Mouse (Mus musculus): ENCODE results near the gene Slc25a16. TPM values are rescaled to one million over a fixed set of nuclear protein-coding genes. Genes with fewer than 3 reads are reported as not detected.

Gene Slc25a16
- polyA plus RNA-seq, 1 experiment from 2014 or later: 12.4 TPM

DNA sequence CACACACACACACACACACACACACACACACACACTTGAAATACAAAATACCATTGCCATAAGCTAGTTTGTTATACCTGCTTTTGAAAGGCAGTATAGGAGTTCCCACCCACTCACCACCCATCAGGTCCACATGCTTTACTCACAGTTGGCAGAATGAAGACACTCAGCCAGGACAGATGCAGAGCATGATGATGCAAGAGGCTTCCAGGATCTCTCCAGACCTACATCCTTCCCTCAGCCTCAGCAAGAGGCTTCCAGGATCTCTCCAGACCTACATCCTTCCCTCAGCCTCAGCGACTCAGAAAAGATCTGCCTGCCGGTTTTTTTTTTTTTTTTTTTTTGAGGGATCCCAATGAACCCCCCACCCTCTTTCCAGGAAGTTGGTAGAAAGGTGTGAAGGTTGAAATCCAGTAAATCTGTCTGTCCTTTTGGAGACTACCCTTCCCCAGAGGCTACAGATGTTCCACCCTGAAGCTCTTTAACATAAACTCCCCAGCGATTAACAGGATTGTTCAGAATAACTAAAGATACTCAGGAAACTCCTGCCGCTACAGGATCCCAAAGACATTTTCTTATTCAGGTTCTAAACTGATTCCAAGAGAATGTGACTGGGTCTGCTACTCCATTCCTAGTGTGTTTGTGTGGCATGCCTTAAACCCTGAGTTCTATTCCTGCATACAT is 27.7 kb upstream of the Slc25a16 start:
- Histone ChIP-seq H3K36me3 (no peaks in the 10 kb centered on the region), H3K27ac (no peak overlapping the region), H3K9me3 (replicated peaks) (no peaks in the 10 kb centered on the region), H3K27me3 (replicated peaks) (peaks cover 11% of the 10 kb centered on the region; the same call in 1 of the 2 replicates), H3K9ac (no peak overlapping the region), H3K4me3 (no peak overlapping the region), H3K4me1 (no peaks in the 10 kb centered on the region), H3K4me2 (no peak overlapping the region)
- no peak for ATAC-seq
- WGBS (ENCODE audit: insufficient replicate concordance): 24% methylated on average over 4 of the region's 4 CpGs

- Histone ChIP-seq H3K4me3 (no peak overlapping the region), H3K4me1 (no peaks in the 10 kb centered on the region), H3K27me3 (replicated peaks) (0 out of 2 replicates have a peak, but pooled peaks cover 5% of the 10 kb centered on the region), H3K4me2 (no peak overlapping the region), H3K36me3 (no peaks in the 10 kb centered on the region), H3K27ac (no peak overlapping the region), H3K9ac (no peak overlapping the region), H3K9me3 (replicated peaks) (no peaks in the 10 kb centered on the region)
- WGBS (ENCODE audit: insufficient replicate concordance): 48% methylated on average over 6 of the region's 6 CpGs
- no peak for ATAC-seq
Measured at GRCm38 (mm10) chr10:62893356-62893884, 27.0 kb upstream of the Slc25a16 start.

GRCm38 (mm10) chr10:62894447-62894846 is 26.0 kb upstream of the Slc25a16 start:
- no peak overlapping the region for H3K4me2 ChIP-seq
- no peak overlapping the region for H3K27ac ChIP-seq
- H3K27me3 ChIP-seq (replicated peaks): 0 out of 2 replicates have a peak, but pooled peaks cover 5% of the 10 kb centered on the region
- no peak overlapping the region for H3K4me3 ChIP-seq
- no peaks in the 10 kb centered on the region for H3K4me1 ChIP-seq
- H3K9me3 ChIP-seq (replicated peaks): no peaks in the 10 kb centered on the region
- no peak for ATAC-seq
- WGBS (ENCODE audit: insufficient replicate concordance): 62% methylated on average over 3 of the region's 3 CpGs
- no peak overlapping the region for H3K9ac ChIP-seq
- H3K36me3 ChIP-seq: no peaks in the 10 kb centered on the region

DNA sequence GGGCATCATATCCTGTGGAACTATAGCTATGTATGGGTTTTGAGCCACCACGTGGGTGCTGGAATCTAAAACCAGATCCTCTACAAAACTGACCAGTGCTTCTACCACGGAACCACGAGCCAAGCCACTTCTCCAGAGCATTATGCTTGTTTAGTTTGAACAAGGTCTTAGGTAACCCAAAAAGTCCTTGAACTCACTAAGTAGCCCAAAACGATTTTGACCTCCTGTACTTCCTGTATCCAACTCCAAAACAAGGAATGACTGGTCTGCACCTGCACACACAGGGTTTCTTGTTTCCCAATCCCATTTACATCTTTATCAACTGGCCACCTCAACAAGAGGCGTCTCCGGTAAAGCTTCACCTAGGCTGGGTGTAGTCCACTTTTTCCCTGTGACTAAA is 25.0 kb upstream of the Slc25a16 start:
- no peak overlapping the region for H3K9ac ChIP-seq
- H3K36me3 ChIP-seq: no peaks in the 10 kb centered on the region
- no peak for ATAC-seq
- no peak overlapping the region for H3K4me3 ChIP-seq
- 0 out of 2 replicates have a peak, but pooled peaks cover 5% of the 10 kb centered on the region for H3K27me3 ChIP-seq (replicated peaks)
- WGBS (ENCODE audit: insufficient replicate concordance): 62% methylated on average over 6 of the region's 6 CpGs
- H3K9me3 ChIP-seq (replicated peaks): no peaks in the 10 kb centered on the region
- H3K27ac ChIP-seq: no peak overlapping the region
- H3K4me2 ChIP-seq: no peak overlapping the region
- no peaks in the 10 kb centered on the region for H3K4me1 ChIP-seq

GRCm38 (mm10) chr10:62896035-62896434 is 24.4 kb upstream of the Slc25a16 start:
- Histone ChIP-seq H3K36me3 (no peaks in the 10 kb centered on the region), H3K4me3 (no peak overlapping the region), H3K4me1 (no peaks in the 10 kb centered on the region), H3K9me3 (replicated peaks) (no peaks in the 10 kb centered on the region), H3K9ac (no peak overlapping the region), H3K27me3 (replicated peaks) (0 out of 2 replicates have a peak, but pooled peaks cover 5% of the 10 kb centered on the region), H3K27ac (no peak overlapping the region), H3K4me2 (no peak overlapping the region)
- 38% methylated on average over 4 of the region's 4 CpGs for WGBS (ENCODE audit: insufficient replicate concordance)
- ATAC-seq: no peak

DNA sequence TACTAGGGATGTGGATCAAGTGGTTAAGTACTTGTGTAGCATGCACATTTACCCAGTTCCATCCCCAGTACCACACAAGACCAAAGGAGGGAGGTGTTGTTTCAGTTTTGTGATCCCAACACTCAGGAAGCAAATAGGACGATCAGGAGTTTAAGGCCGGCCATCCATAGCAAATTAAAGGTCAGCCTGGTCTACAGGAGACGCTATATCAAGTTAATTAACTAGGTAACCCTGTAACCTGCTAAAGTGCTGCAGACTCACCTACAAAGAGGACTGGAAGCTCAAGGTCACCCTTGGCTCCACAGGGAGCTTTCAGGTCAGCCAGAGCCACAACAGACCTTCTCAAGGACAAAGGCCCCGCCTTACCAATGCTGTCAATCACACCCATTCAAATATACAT is 23.7 kb upstream of the Slc25a16 start:
- H3K9ac ChIP-seq: no peak overlapping the region
- no peak overlapping the region for H3K4me3 ChIP-seq
- H3K27ac ChIP-seq: no peak overlapping the region
- 69% methylated on average over 4 of the region's 4 CpGs for WGBS (ENCODE audit: insufficient replicate concordance)
- no peaks in the 10 kb centered on the region for H3K4me1 ChIP-seq
- H3K27me3 ChIP-seq (replicated peaks): 0 out of 2 replicates have a peak, but pooled peaks cover 5% of the 10 kb centered on the region
- ATAC-seq: no peak
- H3K9me3 ChIP-seq (replicated peaks): no peaks in the 10 kb centered on the region
- H3K36me3 ChIP-seq: no peaks in the 10 kb centered on the region
- no peak overlapping the region for H3K4me2 ChIP-seq

DNA sequence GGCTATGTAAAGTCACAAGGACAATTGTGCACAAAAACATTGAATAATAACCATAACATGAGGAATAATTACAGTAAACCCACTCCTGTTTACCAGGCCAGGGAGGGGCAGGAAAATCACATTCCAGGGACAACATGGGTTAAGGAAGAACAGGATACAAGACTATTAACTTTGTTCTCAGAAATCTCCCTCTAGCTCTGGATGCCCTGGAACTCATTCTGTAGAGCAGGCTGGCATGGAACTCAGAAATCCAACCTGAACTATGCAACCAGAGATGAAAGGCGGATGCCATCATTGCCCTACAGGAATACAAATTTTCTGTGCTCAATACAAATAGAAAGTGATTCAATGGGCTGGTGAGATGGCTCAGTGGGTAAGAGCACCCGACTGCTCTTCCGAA is 23.0 kb upstream of the Slc25a16 start:
- Histone ChIP-seq H3K27me3 (replicated peaks) (0 out of 2 replicates have a peak, but pooled peaks cover 5% of the 10 kb centered on the region), H3K4me1 (no peaks in the 10 kb centered on the region), H3K9ac (no peak overlapping the region), H3K36me3 (no peaks in the 10 kb centered on the region), H3K4me3 (no peak overlapping the region), H3K9me3 (replicated peaks) (no peaks in the 10 kb centered on the region), H3K27ac (no peak overlapping the region), H3K4me2 (no peak overlapping the region)
- WGBS (ENCODE audit: insufficient replicate concordance): 84% methylated on average over 3 of the region's 3 CpGs
- no peak for ATAC-seq

GRCm38 (mm10) chr10:62898061-62898460 is 22.4 kb upstream of the Slc25a16 start:
- H3K4me1 ChIP-seq: no peaks in the 10 kb centered on the region
- H3K27me3 ChIP-seq (replicated peaks): peaks cover 10% of the 10 kb centered on the region; the same call in 1 of the 2 replicates
- H3K27ac ChIP-seq: no peak overlapping the region
- no peak for ATAC-seq
- H3K9me3 ChIP-seq (replicated peaks): no peaks in the 10 kb centered on the region
- no peak overlapping the region for H3K9ac ChIP-seq
- WGBS (ENCODE audit: insufficient replicate concordance): 64% methylated on average over 2 of the region's 2 CpGs
- no peak overlapping the region for H3K4me3 ChIP-seq
- H3K4me2 ChIP-seq: no peak overlapping the region
- H3K36me3 ChIP-seq: no peaks in the 10 kb centered on the region

DNA sequence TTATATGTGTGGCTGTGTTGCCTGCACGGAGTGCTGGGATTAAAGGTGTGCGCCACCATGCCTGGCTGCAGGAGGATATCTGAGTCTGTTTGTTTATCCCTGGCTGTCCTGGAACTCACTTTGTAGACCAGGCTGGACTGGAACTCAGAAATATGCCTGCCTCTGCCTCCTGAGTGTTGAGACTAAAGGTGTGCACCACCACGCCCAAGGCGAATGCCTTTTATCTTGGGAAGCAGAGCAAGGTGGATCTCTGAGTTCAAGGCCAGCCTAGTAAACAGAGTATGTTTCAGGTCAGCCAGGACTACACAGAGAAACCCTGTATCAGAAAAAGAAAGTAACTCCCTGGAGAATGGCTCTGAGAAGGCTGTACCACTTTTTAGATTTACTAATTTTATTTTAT is 20.3 kb upstream of the Slc25a16 start:
- H3K27ac ChIP-seq: no peak overlapping the region

GRCm38 (mm10) chr10:62901826-62902225 is 18.6 kb upstream of the Slc25a16 start:
- no peak overlapping the region for H3K27ac ChIP-seq
- no peaks in the 10 kb centered on the region for H3K4me1 ChIP-seq
- no peaks in the 10 kb centered on the region for H3K36me3 ChIP-seq
- no peak overlapping the region for H3K9ac ChIP-seq
- no peak overlapping the region for H3K4me2 ChIP-seq
- no peak overlapping the region for H3K4me3 ChIP-seq
- peaks cover 9% of the 10 kb centered on the region; the same call in 1 of the 2 replicates for H3K27me3 ChIP-seq (replicated peaks)
- no peak for ATAC-seq
- 46% methylated on average over 8 of the region's 8 CpGs for WGBS (ENCODE audit: insufficient replicate concordance)
- H3K9me3 ChIP-seq (replicated peaks): no peaks in the 10 kb centered on the region

More for the DNA sequence above, 20.3 kb upstream of the Slc25a16 start:
- no peak overlapping the region for H3K9ac ChIP-seq
- H3K36me3 ChIP-seq: no peaks in the 10 kb centered on the region
- H3K4me3 ChIP-seq: no peak overlapping the region
- WGBS (ENCODE audit: insufficient replicate concordance): 83% methylated on average over 4 of the region's 4 CpGs
- no peak overlapping the region for H3K4me2 ChIP-seq
- H3K27me3 ChIP-seq (replicated peaks): peaks cover 9% of the 10 kb centered on the region; the same call in 1 of the 2 replicates
- no peak for ATAC-seq
- no peaks in the 10 kb centered on the region for H3K9me3 ChIP-seq (replicated peaks)
- no peaks in the 10 kb centered on the region for H3K4me1 ChIP-seq

DNA sequence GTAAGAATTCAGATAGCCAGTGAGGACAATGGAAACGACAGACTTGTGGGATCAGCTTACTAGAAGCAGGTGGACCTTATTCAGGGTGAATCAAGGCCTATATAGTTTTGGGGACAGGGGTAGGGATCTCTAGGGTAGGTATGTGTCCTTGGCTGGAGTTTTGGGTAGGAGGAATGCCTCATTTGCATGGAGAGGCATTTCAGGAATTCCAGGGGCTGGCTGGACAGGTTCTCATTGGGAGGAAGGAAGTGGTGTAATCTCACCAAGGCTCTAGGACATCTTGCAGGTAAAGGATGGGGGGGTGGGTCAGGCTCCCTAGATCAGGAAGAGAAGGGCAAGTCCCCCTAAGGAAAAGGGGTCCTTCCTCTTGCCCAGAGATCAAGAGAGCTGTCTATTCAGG is 17.6 kb upstream of the Slc25a16 start:
- H3K27me3 ChIP-seq (replicated peaks): peaks cover 9% of the 10 kb centered on the region; the same call in 1 of the 2 replicates
- 19% methylated on average over 1 of the region's 1 CpGs for WGBS (ENCODE audit: insufficient replicate concordance)

DNA sequence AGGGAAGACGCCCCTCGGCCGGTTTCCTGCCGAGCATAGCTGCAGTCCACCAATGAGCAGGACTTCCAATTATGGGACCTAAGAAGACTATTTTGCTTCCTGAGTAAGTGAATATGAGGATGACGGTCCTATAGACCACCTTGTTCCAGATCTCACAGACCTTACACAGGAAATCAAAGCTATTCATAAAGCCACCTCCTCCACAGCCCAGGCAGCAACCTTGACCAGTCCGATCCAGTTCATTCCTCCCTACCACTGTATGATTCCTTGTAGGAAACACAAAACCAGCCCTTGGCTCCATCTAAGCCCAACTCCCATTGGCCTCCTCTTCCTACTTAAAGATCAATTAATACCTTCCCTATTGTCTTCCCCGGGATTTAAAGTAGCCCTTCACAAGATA is 14.1 kb upstream of the Slc25a16 start:
- peaks cover 5% of the 10 kb centered on the region; the same call in 1 of the 2 replicates for H3K4me1 ChIP-seq
- ATAC-seq: no peak
- H3K27me3 ChIP-seq (replicated peaks): peaks cover 9% of the 10 kb centered on the region; the same call in 1 of the 2 replicates
- H3K9me3 ChIP-seq (replicated peaks): no peaks in the 10 kb centered on the region
- no peak overlapping the region for H3K4me2 ChIP-seq
- 77% methylated on average over 7 of the region's 7 CpGs for WGBS (ENCODE audit: insufficient replicate concordance)
- no peak overlapping the region for H3K27ac ChIP-seq
- no peak overlapping the region for H3K4me3 ChIP-seq
- no peak overlapping the region for H3K9ac ChIP-seq
- H3K36me3 ChIP-seq: no peaks in the 10 kb centered on the region

More for the DNA sequence above, 17.6 kb upstream of the Slc25a16 start:
- H3K4me3 ChIP-seq: no peak overlapping the region
- no peak overlapping the region for H3K27ac ChIP-seq
- no peaks in the 10 kb centered on the region for H3K9me3 ChIP-seq (replicated peaks)
- H3K4me1 ChIP-seq: no peaks in the 10 kb centered on the region
- H3K36me3 ChIP-seq: no peaks in the 10 kb centered on the region
- H3K9ac ChIP-seq: no peak overlapping the region
- H3K4me2 ChIP-seq: no peak overlapping the region
- no peak for ATAC-seq

All from liver, embryonic 12.5 days (tissue).